In the genomic region with DNA sequence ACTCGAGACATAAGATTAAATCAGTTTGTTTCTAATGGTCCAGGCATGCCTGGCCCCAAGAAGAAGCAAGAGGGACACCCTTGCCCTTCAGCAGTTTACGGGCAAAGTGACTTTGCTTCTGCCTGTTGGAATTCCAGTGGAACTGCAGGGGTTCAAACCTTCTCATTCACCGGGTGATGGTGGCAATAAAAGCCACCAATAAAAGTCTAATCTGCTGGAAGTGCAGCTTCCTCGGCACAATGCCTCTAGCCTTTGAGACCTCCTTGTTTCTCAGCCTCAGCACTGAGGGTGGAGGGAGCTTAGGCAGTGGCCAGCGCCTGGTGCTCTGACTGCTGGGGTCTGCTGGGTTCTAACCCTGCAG, we compare ENCODE assay signal across 10 mouse cellular contexts. TPM values are rescaled to one million over a fixed set of nuclear protein-coding genes. Genes with fewer than 3 reads are reported as not detected.
A peak's percentile ranks its signal among the peaks of the same experiment; 100 is the strongest.
DNase-seq lines count a peak whose midpoint lies in the region; ATAC-seq and TF ChIP-seq lines count a peak whose summit lies in the region.
"Had no signal": no experiment of that assay in that cellular context is flagged by ENCODE, and none has a peak within 500 bp of the region (broad histone marks: within the 10 kb centered on the region; RNA-seq: fewer than 3 reads in every experiment).

No protein-coding gene starts in this region.

- H3K27ac ChIP-seq in kidney, embryonic 14.5 days (ENCODE audit: low read depth, low read length) = no peak overlapping the region
- peak overlapping the region; percentile 48; the same call in 1 of the 2 replicates for H3K27ac ChIP-seq in ES-Bruce4 (ENCODE audit: insufficient read depth, low read length)
- H3K27ac ChIP-seq in limb, embryonic 10.5 days = peak overlapping the region; percentile 58; the same call in 1 of the 2 replicates
- H3K27ac ChIP-seq: forebrain, embryonic 13.5 days had no signal

- peak; percentile 18 for DNase-seq in embryo, embryonic 10 days (ENCODE audit: low spot score)
- DNase-seq in embryo, embryonic 9.5 days (ENCODE audit: extremely low spot score) = no peak
- no peak for DNase-seq in kidney, adult 8-10 months
- no peak for DNase-seq in limb, embryonic 10.5 days (ENCODE audit: low spot score)
- no peak for DNase-seq in MN1 (ENCODE audit: low spot score)
- DNase-seq in urinary bladder, postnatal 4 days (ENCODE audit: low spot score in 2 of 2) = no peak

- no peak overlapping the region for H3K4me2 ChIP-seq in kidney, embryonic 14.5 days (replicated peaks; ENCODE audit: low read depth, low read length)
- H3K4me2 ChIP-seq: forebrain, embryonic 13.5 days had no signal

- H3K4me1 ChIP-seq in kidney, embryonic 14.5 days (ENCODE audit: control insufficient read depth, insufficient read depth, low read length) = peaks cover 46% of the 10 kb centered on the region
- H3K4me1 ChIP-seq in ES-Bruce4 (ENCODE audit: control insufficient read depth, insufficient read depth, low read length) = peaks cover 7% of the 10 kb centered on the region
- H3K4me1 ChIP-seq in limb, embryonic 10.5 days = peaks cover 60% of the 10 kb centered on the region

- H3K9ac ChIP-seq in kidney, embryonic 14.5 days (ENCODE audit: low read depth, low read length) = peak overlapping the region; percentile 12; the same call in 1 of the 2 replicates
- H3K9ac ChIP-seq in ES-Bruce4 (ENCODE audit: low read depth, poor library complexity, severe bottlenecking) = no peak overlapping the region

- TF ChIP-seq EP300 in ES-Bruce4 (IDR thresholded peaks at IDR 0.05; ENCODE audit: insufficient read depth, low read depth, low read length) = 0 out of 2 replicates have a peak, but pooled peaks have one; percentile 43

- ATAC-seq in kidney, embryonic 14.5 days (ENCODE audit: low FRiP score, low TSS enrichment) = 0 out of 2 replicates have a peak, but pooled peaks have one; percentile 36
- ATAC-seq: forebrain, embryonic 13.5 days had no signal

- no peak overlapping the region for H3K4me3 ChIP-seq in kidney, embryonic 14.5 days (ENCODE audit: low read length)
- no peak overlapping the region for H3K4me3 ChIP-seq in ES-Bruce4 (ENCODE audit: low read depth, low read length)
- 0 out of 2 replicates have a peak overlapping the region, but pooled peaks have one; percentile 1 for H3K4me3 ChIP-seq in limb, embryonic 10.5 days
- H3K4me3 ChIP-seq: forebrain, embryonic 13.5 days had no signal

- no peaks in the 10 kb centered on the region for H3K27me3 ChIP-seq in kidney, embryonic 14.5 days (ENCODE audit: control insufficient read depth, insufficient read depth, low read length)
- H3K27me3 ChIP-seq in ES-Bruce4 (ENCODE audit: control insufficient read depth, insufficient read depth, low read length, poor library complexity, severe bottlenecking) = no peaks in the 10 kb centered on the region
- no peaks in the 10 kb centered on the region for H3K27me3 ChIP-seq in limb, embryonic 10.5 days (ENCODE audit: low read depth, poor library complexity, severe bottlenecking)
- H3K27me3 ChIP-seq: forebrain, embryonic 13.5 days; Patski had no signal

- no peak for TF ChIP-seq POLR2A in ES-Bruce4 (IDR thresholded peaks at IDR 0.05; ENCODE audit: insufficient read depth, low read length)

- 0 out of 2 replicates have a peak, but pooled peaks cover 3% of the 10 kb centered on the region for H3K9me3 ChIP-seq in kidney, embryonic 14.5 days (ENCODE audit: control insufficient read depth, low read length)
- no peaks in the 10 kb centered on the region for H3K9me3 ChIP-seq in ES-Bruce4 (replicated peaks; ENCODE audit: control insufficient read depth, insufficient read depth, low read length, poor library complexity, severe bottlenecking)
- H3K9me3 ChIP-seq in limb, embryonic 10.5 days (replicated peaks) = no peaks in the 10 kb centered on the region
- H3K9me3 ChIP-seq: forebrain, embryonic 13.5 days had no signal

- peaks cover 1% of the 10 kb centered on the region; the same call in 1 of the 2 replicates for H3K36me3 ChIP-seq in kidney, embryonic 14.5 days (ENCODE audit: control insufficient read depth, insufficient read depth, low read length)
- no peaks in the 10 kb centered on the region for H3K36me3 ChIP-seq in ES-Bruce4 (ENCODE audit: control insufficient read depth, insufficient read depth, low read length, poor library complexity, severe bottlenecking)
- H3K36me3 ChIP-seq in limb, embryonic 10.5 days = peaks cover 16% of the 10 kb centered on the region

- WGBS in kidney, embryonic 14.5 days = 26% methylated on average over 5 of the region's 5 CpGs
- 21% methylated on average over 5 of the region's 5 CpGs for WGBS in limb, embryonic 10.5 days

- TF ChIP-seq CTCF in ES-Bruce4 (IDR thresholded peaks at IDR 0.05; ENCODE audit: low read depth, low read length) = no peak

RNA-seq across cellular contexts. Expression of a gene that starts 7.2 kb away (rescaled TPM):
- polyA plus RNA-seq in kidney, embryonic 14.5 days (2014; fragmentation: Nextera tagmentation; extraction: Ambion mirVana) = 6.0 and 7.2 TPM in 2 replicates
- 27.7 and 27.8 TPM in 2 replicates for polyA plus RNA-seq in ES-Bruce4 (2011; ENCODE audit: insufficient read depth, insufficient read length, low read depth, missing spikeins)
- 5.0 and 5.7 TPM in 2 replicates for polyA plus RNA-seq in limb, embryonic 10.5 days (2016; fragmentation: Nextera tagmentation; extraction: Ambion mirVana)

RNA-seq across cellular contexts. Expression of a gene that starts 42.9 kb away (rescaled TPM):
- 5.0 and 5.7 TPM in 2 replicates for polyA plus RNA-seq in kidney, embryonic 14.5 days (2014; fragmentation: Nextera tagmentation; extraction: Ambion mirVana)
- 8.6 and 9.6 TPM in 2 replicates for polyA plus RNA-seq in ES-Bruce4 (2011; ENCODE audit: insufficient read depth, insufficient read length, low read depth, missing spikeins)
- polyA plus RNA-seq in limb, embryonic 10.5 days (2016; fragmentation: Nextera tagmentation; extraction: Ambion mirVana) = 5.4 and 6.9 TPM in 2 replicates

RNA-seq across cellular contexts. Expression of a gene that starts 52.8 kb away (rescaled TPM):
- polyA plus RNA-seq in kidney, embryonic 14.5 days (2014; fragmentation: Nextera tagmentation; extraction: Ambion mirVana) = 6.3 and 8.8 TPM in 2 replicates
- 2.7 and 2.9 TPM in 2 replicates for polyA plus RNA-seq in ES-Bruce4 (2011; ENCODE audit: insufficient read depth, insufficient read length, low read depth, missing spikeins)
- 7.2 and 8.3 TPM in 2 replicates for polyA plus RNA-seq in limb, embryonic 10.5 days (2016; fragmentation: Nextera tagmentation; extraction: Ambion mirVana)
- polyA plus RNA-seq: Patski had no signal
